9 mouse cellular contexts compared by ENCODE assay signal in genomic region chr6:140894467-140894866, GRCm38 (mm10).
DNase-seq lines count a peak whose midpoint lies in the region.
"Had no signal": no experiment of that assay in that cellular context is flagged by ENCODE, and none has a peak within 500 bp of the region (broad histone marks: within the 10 kb centered on the region; RNA-seq: fewer than 3 reads in every experiment).

No protein-coding gene starts in this region.

- peak; percentile 17 for DNase-seq in adrenal gland, adult 2 months
- DNase-seq in adrenal gland, postnatal 25 days: no peak
- peak; percentile 13 for DNase-seq in urinary bladder, postnatal 14 days (ENCODE audit: low spot score)
- DNase-seq in urinary bladder, postnatal 4 days (ENCODE audit: low spot score in 2 of 2): no peak
- peak; percentile 41 to 69 for DNase-seq in kidney, postnatal 25 days
- DNase-seq in ovary, postnatal 14 days (ENCODE audit: low spot score): no peak
- DNase-seq in spleen, postnatal 10 days (ENCODE audit: low spot score in 2 of 2): no peak
- DNase-seq in gastrocnemius, postnatal 4 days (ENCODE audit: low spot score in 2 of 2): no peak
- DNase-seq: right cerebral cortex, postnatal 4 days had no signal

Comparison
In these comparisons a context has a peak if more than half of its experiments do, and no peak if none do; other contexts are left out.
1. DNase-seq: peak in adrenal gland, adult 2 months (single experiment), urinary bladder, postnatal 14 days (single experiment) and kidney, postnatal 25 days (2 of 2); none in adrenal gland, postnatal 25 days (single experiment), urinary bladder, postnatal 4 days (0 of 2), ovary, postnatal 14 days (single experiment), spleen, postnatal 10 days (0 of 2) and gastrocnemius, postnatal 4 days (0 of 2).